Mouse (Mus musculus): Measurements from ENCODE around the gene Col4a2. TPM values are rescaled to one million over a fixed set of nuclear protein-coding genes. Genes with fewer than 3 reads are reported as not detected.

Gene Col4a2
- polyA plus RNA-seq, 1 experiment from 2014 or later = 35.4 TPM

GRCm38 (mm10) chr8:11347699-11348098, 35.1 kb downstream of the Col4a2 start:
- H3K27ac ChIP-seq (replicated peaks) = no peak overlapping the region
- H3K9me3 ChIP-seq (replicated peaks) = no peaks in the 10 kb centered on the region
- H3K4me2 ChIP-seq = no peak overlapping the region
- ATAC-seq (ENCODE audit: low FRiP score) = no peak
- H3K4me3 ChIP-seq (replicated peaks) = no peak overlapping the region
- no peaks in the 10 kb centered on the region for H3K36me3 ChIP-seq
- no peak overlapping the region for H3K9ac ChIP-seq (replicated peaks)
- WGBS = 85% methylated on average over 9 of the region's 9 CpGs
- H3K4me1 ChIP-seq = peaks cover 3% of the 10 kb centered on the region; the same call in 1 of the 2 replicates
- no peaks in the 10 kb centered on the region for H3K27me3 ChIP-seq (replicated peaks)

- Histone ChIP-seq H3K27me3 (replicated peaks) (no peaks in the 10 kb centered on the region), H3K36me3 (no peaks in the 10 kb centered on the region), H3K4me3 (replicated peaks) (no peak overlapping the region), H3K4me1 (peaks cover 3% of the 10 kb centered on the region; the same call in 1 of the 2 replicates), H3K4me2 (no peak overlapping the region), H3K27ac (replicated peaks) (no peak overlapping the region), H3K9me3 (replicated peaks) (no peaks in the 10 kb centered on the region), H3K9ac (replicated peaks) (no peak overlapping the region)
- ATAC-seq (ENCODE audit: low FRiP score) = no peak
- WGBS = 90% methylated on average over 11 of the region's 11 CpGs
Measured at GRCm38 (mm10) chr8:11348622-11349021, 36.0 kb downstream of the Col4a2 start.

- Histone ChIP-seq H3K27me3 (replicated peaks) (no peaks in the 10 kb centered on the region), H3K9ac (replicated peaks) (no peak overlapping the region), H3K9me3 (replicated peaks) (no peaks in the 10 kb centered on the region), H3K4me3 (replicated peaks) (no peak overlapping the region), H3K4me2 (no peak overlapping the region), H3K27ac (replicated peaks) (no peak overlapping the region), H3K4me1 (peaks cover 3% of the 10 kb centered on the region; the same call in 1 of the 2 replicates), H3K36me3 (no peaks in the 10 kb centered on the region)
- ATAC-seq (ENCODE audit: low FRiP score) = no peak
- WGBS = 82% methylated on average over 6 of the region's 6 CpGs
Measured at GRCm38 (mm10) chr8:11351355-11351754, 38.8 kb downstream of the Col4a2 start.

GRCm38 (mm10) chr8:11352514-11352913, 39.9 kb downstream of the Col4a2 start:
- H3K4me2 ChIP-seq = no peak overlapping the region
- no peak overlapping the region for H3K27ac ChIP-seq (replicated peaks)
- H3K4me1 ChIP-seq = peaks cover 3% of the 10 kb centered on the region; the same call in 1 of the 2 replicates
- H3K4me3 ChIP-seq (replicated peaks) = no peak overlapping the region
- no peaks in the 10 kb centered on the region for H3K36me3 ChIP-seq
- H3K9me3 ChIP-seq (replicated peaks) = no peaks in the 10 kb centered on the region
- WGBS = 70% methylated on average over 11 of the region's 11 CpGs
- H3K9ac ChIP-seq (replicated peaks) = no peak overlapping the region
- no peaks in the 10 kb centered on the region for H3K27me3 ChIP-seq (replicated peaks)
- no peak for ATAC-seq (ENCODE audit: low FRiP score)

GRCm38 (mm10) chr8:11354800-11355451, 42.3 kb downstream of the Col4a2 start:
- 90% methylated on average over 8 of the region's 8 CpGs for WGBS
- no peak for ATAC-seq (ENCODE audit: low FRiP score)
- H3K9me3 ChIP-seq (replicated peaks) = no peaks in the 10 kb centered on the region
- H3K9ac ChIP-seq (replicated peaks) = no peak overlapping the region
- no peak overlapping the region for H3K4me2 ChIP-seq
- no peak overlapping the region for H3K4me3 ChIP-seq (replicated peaks)
- H3K27ac ChIP-seq (replicated peaks) = no peak overlapping the region
- H3K36me3 ChIP-seq = no peaks in the 10 kb centered on the region
- H3K4me1 ChIP-seq = peaks cover 6% of the 10 kb centered on the region; the same call in 1 of the 2 replicates
- H3K27me3 ChIP-seq (replicated peaks) = no peaks in the 10 kb centered on the region

GRCm38 (mm10) chr8:11355900-11356299, 43.3 kb downstream of the Col4a2 start:
- Histone ChIP-seq H3K27ac (replicated peaks) (no peak overlapping the region), H3K4me3 (replicated peaks) (no peak overlapping the region), H3K9me3 (replicated peaks) (no peaks in the 10 kb centered on the region), H3K4me1 (peaks cover 6% of the 10 kb centered on the region; the same call in 1 of the 2 replicates), H3K9ac (replicated peaks) (no peak overlapping the region), H3K36me3 (no peaks in the 10 kb centered on the region), H3K27me3 (replicated peaks) (no peaks in the 10 kb centered on the region), H3K4me2 (no peak overlapping the region)
- ATAC-seq (ENCODE audit: low FRiP score) = no peak
- 89% methylated on average over 3 of the region's 3 CpGs for WGBS

- peaks cover 8% of the 10 kb centered on the region for H3K4me1 ChIP-seq
- no peak overlapping the region for H3K27ac ChIP-seq (replicated peaks)
- H3K9ac ChIP-seq (replicated peaks) = no peak overlapping the region
- H3K4me2 ChIP-seq = no peak overlapping the region
- WGBS = 84% methylated on average over 8 of the region's 8 CpGs
- no peaks in the 10 kb centered on the region for H3K36me3 ChIP-seq
- no peaks in the 10 kb centered on the region for H3K9me3 ChIP-seq (replicated peaks)
- ATAC-seq (ENCODE audit: low FRiP score) = no peak
- H3K4me3 ChIP-seq (replicated peaks) = no peak overlapping the region
- H3K27me3 ChIP-seq (replicated peaks) = no peaks in the 10 kb centered on the region
Measured at GRCm38 (mm10) chr8:11356776-11357175, 44.2 kb downstream of the Col4a2 start.

GRCm38 (mm10) chr8:11357921-11358436, 45.4 kb downstream of the Col4a2 start:
- Histone ChIP-seq H3K27me3 (replicated peaks) (no peaks in the 10 kb centered on the region), H3K9me3 (replicated peaks) (no peaks in the 10 kb centered on the region), H3K4me1 (peaks cover 16% of the 10 kb centered on the region), H3K4me3 (replicated peaks) (no peak overlapping the region), H3K9ac (replicated peaks) (no peak overlapping the region), H3K4me2 (no peak overlapping the region), H3K36me3 (no peaks in the 10 kb centered on the region), H3K27ac (replicated peaks) (peak overlapping the region; percentile 29; the same call in 1 of the 2 replicates)
- WGBS = 50% methylated on average over 7 of the region's 7 CpGs
- no peak for ATAC-seq (ENCODE audit: low FRiP score)

- H3K36me3 ChIP-seq = no peaks in the 10 kb centered on the region
- ATAC-seq (ENCODE audit: low FRiP score) = no peak
Measured at GRCm38 (mm10) chr8:11359846-11360245, 47.2 kb downstream of the Col4a2 start.

GRCm38 (mm10) chr8:11361546-11362277, 49.1 kb downstream of the Col4a2 start:
- Histone ChIP-seq H3K27ac (replicated peaks) (0 out of 2 replicates have a peak overlapping the region, but pooled peaks have one; percentile 18), H3K4me1 (peaks cover 21% of the 10 kb centered on the region), H3K9me3 (replicated peaks) (no peaks in the 10 kb centered on the region), H3K4me2 (no peak overlapping the region), H3K27me3 (replicated peaks) (no peaks in the 10 kb centered on the region), H3K4me3 (replicated peaks) (no peak overlapping the region), H3K9ac (replicated peaks) (no peak overlapping the region), H3K36me3 (no peaks in the 10 kb centered on the region)
- no peak; the same call in 1 of the 2 replicates for ATAC-seq (ENCODE audit: low FRiP score)
- 71% methylated on average over 9 of the region's 9 CpGs for WGBS

More at GRCm38 (mm10) chr8:11359846-11360245, 47.2 kb downstream of the Col4a2 start:
- H3K27ac ChIP-seq (replicated peaks) = no peak overlapping the region
- H3K4me2 ChIP-seq = no peak overlapping the region
- no peak overlapping the region for H3K4me3 ChIP-seq (replicated peaks)
- peaks cover 21% of the 10 kb centered on the region for H3K4me1 ChIP-seq
- H3K9ac ChIP-seq (replicated peaks) = no peak overlapping the region
- H3K9me3 ChIP-seq (replicated peaks) = no peaks in the 10 kb centered on the region
- no peaks in the 10 kb centered on the region for H3K27me3 ChIP-seq (replicated peaks)
- WGBS = 88% methylated on average over 5 of the region's 5 CpGs

- H3K9me3 ChIP-seq (replicated peaks) = no peaks in the 10 kb centered on the region
- H3K4me3 ChIP-seq (replicated peaks) = no peak overlapping the region
Measured at GRCm38 (mm10) chr8:11362278-11363214, 49.9 kb downstream of the Col4a2 start.

More at GRCm38 (mm10) chr8:11362278-11363214, 49.9 kb downstream of the Col4a2 start:
- no peak for ATAC-seq (ENCODE audit: low FRiP score)
- peaks cover 21% of the 10 kb centered on the region for H3K4me1 ChIP-seq
- H3K27me3 ChIP-seq (replicated peaks) = no peaks in the 10 kb centered on the region
- H3K9ac ChIP-seq (replicated peaks) = no peak overlapping the region
- 0 out of 2 replicates have a peak overlapping the region, but pooled peaks have one; percentile 18 for H3K27ac ChIP-seq (replicated peaks)
- 9% methylated on average over 17 of the region's 17 CpGs for WGBS
- no peaks in the 10 kb centered on the region for H3K36me3 ChIP-seq
- no peak overlapping the region for H3K4me2 ChIP-seq

Measured in neural tube, embryonic 15.5 days (tissue).